In the genomic region with DNA sequence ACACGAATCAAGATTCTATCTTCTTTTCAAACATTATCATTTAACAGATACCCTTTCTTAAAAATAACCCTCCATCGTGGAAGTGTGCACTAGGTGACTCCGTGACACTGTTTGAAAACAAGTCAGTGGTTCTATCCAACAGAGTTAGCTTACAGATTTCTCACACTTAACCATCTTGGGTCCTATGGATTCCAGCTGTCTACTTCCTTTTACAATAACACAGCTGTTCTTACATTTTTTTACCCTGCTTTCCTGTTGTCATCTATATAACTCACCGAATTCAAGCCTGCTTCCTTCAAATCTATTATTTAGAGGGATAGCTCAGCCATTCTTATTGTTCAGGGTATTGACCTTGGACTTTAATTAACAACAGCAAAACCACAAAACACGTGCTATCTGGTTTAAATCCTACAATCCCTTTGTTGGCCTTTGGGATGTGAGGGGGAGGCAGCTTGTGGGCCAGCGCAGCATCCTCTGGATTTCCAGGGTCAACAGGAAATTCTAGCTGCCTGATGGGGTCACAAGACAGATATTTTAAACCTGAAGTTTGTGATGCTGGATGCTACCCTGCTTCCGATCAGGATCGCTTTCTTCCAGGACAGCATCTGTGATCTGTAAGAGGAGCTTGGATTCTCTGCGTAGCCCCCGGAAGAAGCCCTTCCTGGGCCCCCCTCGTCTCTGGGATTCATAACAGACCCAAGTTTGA, we compare ENCODE assay signal across 15 mouse cellular contexts.
DNase-seq lines count a peak whose midpoint lies in the region; ATAC-seq and TF ChIP-seq lines count a peak whose summit lies in the region.
"Had no signal": no experiment of that assay in that cellular context is flagged by ENCODE, and none has a peak within 500 bp of the region (broad histone marks: within the 10 kb centered on the region; RNA-seq: fewer than 3 reads in every experiment).

No protein-coding gene starts in this region.

- H3K4me1 ChIP-seq in lung, embryonic 14.5 days (ENCODE audit: insufficient read depth): peaks cover 20% of the 10 kb centered on the region
- H3K4me1 ChIP-seq in embryonic facial prominence, embryonic 10.5 days: peaks cover 30% of the 10 kb centered on the region
- peaks cover 11% of the 10 kb centered on the region; the same call in 1 of the 2 replicates for H3K4me1 ChIP-seq in limb, embryonic 10.5 days
- H3K4me1 ChIP-seq: megakaryocyte, embryonic 14.5 days had no signal

- H3K9me3 ChIP-seq in lung, embryonic 14.5 days (ENCODE audit: low read depth, low read length): no peaks in the 10 kb centered on the region
- H3K9me3 ChIP-seq in embryonic facial prominence, embryonic 10.5 days: no peaks in the 10 kb centered on the region
- no peaks in the 10 kb centered on the region for H3K9me3 ChIP-seq in limb, embryonic 10.5 days (replicated peaks)
- H3K9me3 ChIP-seq: heart, embryonic 12.5 days; hindbrain, embryonic 15.5 days; neural tube, embryonic 13.5 days had no signal

- no peak overlapping the region for H3K9ac ChIP-seq in lung, embryonic 14.5 days
- H3K9ac ChIP-seq: heart, embryonic 12.5 days; hindbrain, embryonic 15.5 days; neural tube, embryonic 13.5 days had no signal

- peak; percentile 10 to 14 for DNase-seq in heart, postnatal 10 days
- no peak for DNase-seq in heart, postnatal 14 days
- DNase-seq in lung, embryonic 14.5 days: peak; percentile 70
- no peak for DNase-seq in lung, adult 18-20 months
- DNase-seq in embryonic facial prominence, embryonic 10.5 days (ENCODE audit: low spot score): peak; percentile 51
- no peak for DNase-seq in limb, embryonic 10.5 days (ENCODE audit: low spot score)
- no peak for DNase-seq in right cerebral cortex, adult 2 months (ENCODE audit: low spot score in 2 of 2)
- DNase-seq: cerebellum, postnatal 14 days; gastrocnemius, adult 2 months; retina, postnatal 1 day; thymus, postnatal 14 days had no signal

- intact Hi-C loops in heart, postnatal 10 days (cut with DNase I): no loop called here
- intact Hi-C loops in heart, postnatal 14 days (cut with DNase I): no loop called here

- H3K27me3 ChIP-seq in lung, embryonic 14.5 days (ENCODE audit: insufficient read depth, low read length): no peaks in the 10 kb centered on the region
- no peaks in the 10 kb centered on the region for H3K27me3 ChIP-seq in embryonic facial prominence, embryonic 10.5 days (replicated peaks; ENCODE audit: low read depth, poor library complexity, severe bottlenecking)
- H3K27me3 ChIP-seq in limb, embryonic 10.5 days (ENCODE audit: low read depth, poor library complexity, severe bottlenecking): no peaks in the 10 kb centered on the region
- H3K27me3 ChIP-seq: heart, embryonic 12.5 days; hindbrain, embryonic 15.5 days; megakaryocyte, embryonic 14.5 days; neural tube, embryonic 13.5 days had no signal

- H3K4me2 ChIP-seq in lung, embryonic 14.5 days: no peak overlapping the region
- H3K4me2 ChIP-seq: heart, embryonic 12.5 days; hindbrain, embryonic 15.5 days; neural tube, embryonic 13.5 days had no signal

- 26% methylated on average over 11 of the region's 11 CpGs for WGBS in lung, embryonic 14.5 days
- 54% methylated on average over 11 of the region's 11 CpGs for WGBS in embryonic facial prominence, embryonic 10.5 days
- WGBS in limb, embryonic 10.5 days: 77% methylated on average over 11 of the region's 11 CpGs

- TF ChIP-seq CTCF in lung, embryonic 14.5 days (IDR thresholded peaks at IDR 0.05; ENCODE audit: low read depth): no peak

- H3K36me3 ChIP-seq in lung, embryonic 14.5 days (ENCODE audit: insufficient read depth): no peaks in the 10 kb centered on the region
- H3K36me3 ChIP-seq in embryonic facial prominence, embryonic 10.5 days (replicated peaks): no peaks in the 10 kb centered on the region
- H3K36me3 ChIP-seq in limb, embryonic 10.5 days: no peaks in the 10 kb centered on the region
- H3K36me3 ChIP-seq: heart, embryonic 12.5 days; hindbrain, embryonic 15.5 days; neural tube, embryonic 13.5 days had no signal

- peak; percentile 48; the same call in 1 of the 2 replicates for ATAC-seq in lung, embryonic 14.5 days (ENCODE audit: insufficient read depth)

- H3K27ac ChIP-seq in lung, embryonic 14.5 days (ENCODE audit: low read depth): peak overlapping the region; percentile 48
- H3K27ac ChIP-seq in embryonic facial prominence, embryonic 10.5 days (replicated peaks): peak overlapping the region; percentile 72
- peak overlapping the region; percentile 50; the same call in 1 of the 2 replicates for H3K27ac ChIP-seq in limb, embryonic 10.5 days
- H3K27ac ChIP-seq: gastrocnemius, adult 2 months; hindbrain, embryonic 15.5 days; neural tube, embryonic 13.5 days had no signal

- H3K4me3 ChIP-seq in lung, embryonic 14.5 days (ENCODE audit: low read depth, low read length): no peak overlapping the region
- no peak overlapping the region for H3K4me3 ChIP-seq in embryonic facial prominence, embryonic 10.5 days
- H3K4me3 ChIP-seq in limb, embryonic 10.5 days: no peak overlapping the region
- H3K4me3 ChIP-seq: gastrocnemius, adult 2 months; heart, embryonic 12.5 days; hindbrain, embryonic 15.5 days; megakaryocyte, embryonic 14.5 days; neural tube, embryonic 13.5 days had no signal

Comparison
In these comparisons a context has a peak if more than half of its experiments do, and no peak if none do; other contexts are left out.
1. DNase-seq: peak in heart, postnatal 10 days (2 of 2), lung, embryonic 14.5 days (single experiment) and embryonic facial prominence, embryonic 10.5 days (single experiment); none in heart, postnatal 14 days (0 of 2), lung, adult 18-20 months (0 of 2), limb, embryonic 10.5 days (single experiment) and right cerebral cortex, adult 2 months (0 of 2).
2. Peak in every context shown above with its lines, with median percentiles within 50 percentile points of each other: H3K27ac ChIP-seq.